Mouse (Mus musculus) neural tube, embryonic 11.5 days (tissue): ENCODE data around the gene Lamtor4. TPM values are rescaled to one million over a fixed set of nuclear protein-coding genes. Genes with fewer than 3 reads are reported as not detected.

Experiments
- ATAC-seq: fragments of 200-750 bp; cut with Nextera tagmentation; 2 replicates; pipeline ENCODE4 v1.8.0; 2017; ENCODE audit warnings: moderate number of reproducible peaks, mild to moderate bottlenecking, moderate TSS enrichment, moderate library complexity; ENCODE audit not compliant: insufficient read depth, low FRiP score, low TSS enrichment
- DNase-seq: peaks from one replicate; pipeline ENCODE4 v3.0.0-alpha.2; 2015; ENCODE audit warnings: low spot score
- H3K27ac ChIP-seq: fragments of 300-500 bp; sonication (generic); 2 replicates; pipeline ENCODE4 v1.5.1; 2014; ENCODE audit warnings: low read depth, mild to moderate bottlenecking, low read length
- H3K27me3 ChIP-seq: fragments of 300-500 bp; sonication (generic); 2 replicates; pipeline ENCODE4 v1.6.1; 2014; ENCODE audit warnings: mild to moderate bottlenecking, low read length, mixed read lengths; ENCODE audit not compliant: control insufficient read depth, insufficient read depth
- H3K36me3 ChIP-seq: fragments of 300-500 bp; sonication (generic); 2 replicates; pipeline ENCODE4 v1.6.1; 2014; ENCODE audit warnings: mild to moderate bottlenecking, low read length, moderate library complexity, mixed read lengths; ENCODE audit not compliant: control insufficient read depth, insufficient read depth
- H3K4me1 ChIP-seq: fragments of 300-500 bp; sonication (generic); 2 replicates; pipeline ENCODE4 v1.6.1; 2014; ENCODE audit warnings: low read length, mixed read lengths; ENCODE audit not compliant: control insufficient read depth, insufficient read depth
- H3K4me2 ChIP-seq: fragments of 300-500 bp; sonication (generic); 2 replicates; pipeline ENCODE4 v1.6.1; 2014; ENCODE audit warnings: low read depth, mild to moderate bottlenecking, moderate library complexity
- H3K4me3 ChIP-seq: fragments of 300-500 bp; sonication (generic); 2 replicates; pipeline ENCODE4 v1.5.1; 2014; ENCODE audit warnings: low read depth, low read length
- H3K9ac ChIP-seq: fragments of 300-500 bp; sonication (generic); 2 replicates; pipeline ENCODE4 v1.6.1; 2014; ENCODE audit warnings: mild to moderate bottlenecking, low read length
- H3K9me3 ChIP-seq: fragments of 300-500 bp; sonication (generic); 2 replicates; pipeline ENCODE4 v1.6.1; 2016; ENCODE audit warnings: low read length; ENCODE audit not compliant: control insufficient read depth
- WGBS: fragments of 180-500 bp; shearing (Covaris S2); extraction: QIAGEN DNeasy Blood & Tissue Kit; methylation state at CpG from one replicate; pipeline ENCODE4 v1.1.7; 2014; 5-methylcytosine and 5-hydroxymethylcytosine counted together
- polyA plus RNA-seq: library from polyadenylated mRNA; unstranded; fragments of >200 nt; fragmentation: Nextera tagmentation; extraction: Ambion mirVana; gene quantifications from 2 replicates; pipeline ENCODE4 v1.2.1, GENCODE M21; 2014

Lamtor4 gene
- polyA plus RNA-seq, 1 experiment from 2014 or later, result 53.5 TPM

GRCm38 (mm10) chr5:138256966-138257584, 1.8 kb downstream of the Lamtor4 start:
- Histone ChIP-seq H3K4me2 (no peak overlapping the region), H3K36me3 (peaks cover 17% of the 10 kb centered on the region), H3K27ac (no peak overlapping the region), H3K27me3 (no peaks in the 10 kb centered on the region), H3K4me1 (peaks cover 7% of the 10 kb centered on the region), H3K4me3 (no peak overlapping the region), H3K9me3 (no peaks in the 10 kb centered on the region), H3K9ac (no peak overlapping the region)
- ATAC-seq (no peak), DNase-seq (no peak)
- 92% methylated on average over 10 of the region's 10 CpGs for WGBS

GRCm38 (mm10) chr5:138257585-138257978, 2.3 kb downstream of the Lamtor4 start:
- DNase-seq (no peak), ATAC-seq (no peak)
- Histone ChIP-seq H3K9ac (no peak overlapping the region), H3K4me2 (no peak overlapping the region), H3K4me3 (no peak overlapping the region), H3K27ac (no peak overlapping the region), H3K4me1 (peaks cover 9% of the 10 kb centered on the region), H3K9me3 (no peaks in the 10 kb centered on the region), H3K27me3 (no peaks in the 10 kb centered on the region), H3K36me3 (peaks cover 17% of the 10 kb centered on the region)
- WGBS, result 96% methylated on average over 4 of the region's 4 CpGs

- Histone ChIP-seq H3K36me3 (peaks cover 17% of the 10 kb centered on the region), H3K4me2 (no peak overlapping the region)
- 88% methylated on average over 3 of the region's 3 CpGs for WGBS
These were observed 2.8 kb downstream of the Lamtor4 start for GRCm38 (mm10) chr5:138258078-138258477.

GRCm38 (mm10) chr5:138258542-138258941, 3.3 kb downstream of the Lamtor4 start:
- WGBS, result 81% methylated on average over 6 of the region's 6 CpGs
- Histone ChIP-seq H3K9ac (no peak overlapping the region), H3K4me1 (peaks cover 16% of the 10 kb centered on the region), H3K4me3 (no peak overlapping the region), H3K27me3 (no peaks in the 10 kb centered on the region), H3K36me3 (peaks cover 17% of the 10 kb centered on the region), H3K4me2 (no peak overlapping the region), H3K27ac (no peak overlapping the region), H3K9me3 (no peaks in the 10 kb centered on the region)
- DNase-seq (no peak), ATAC-seq (no peak)

More at GRCm38 (mm10) chr5:138258078-138258477, 2.8 kb downstream of the Lamtor4 start:
- H3K27ac ChIP-seq, result no peak overlapping the region
- H3K4me3 ChIP-seq, result no peak overlapping the region
- no peaks in the 10 kb centered on the region for H3K27me3 ChIP-seq
- ATAC-seq (no peak), DNase-seq (no peak)
- H3K4me1 ChIP-seq, result peaks cover 14% of the 10 kb centered on the region
- H3K9ac ChIP-seq, result no peak overlapping the region
- H3K9me3 ChIP-seq, result no peaks in the 10 kb centered on the region

GRCm38 (mm10) chr5:138258993-138259392, 3.7 kb downstream of the Lamtor4 start:
- 50% methylated on average over 7 of the region's 7 CpGs for WGBS
- no peak overlapping the region for H3K4me3 ChIP-seq
- DNase-seq, result no peak
- no peaks in the 10 kb centered on the region for H3K9me3 ChIP-seq
- no peak overlapping the region for H3K27ac ChIP-seq
- H3K27me3 ChIP-seq, result no peaks in the 10 kb centered on the region
- no peak overlapping the region for H3K9ac ChIP-seq
- H3K4me1 ChIP-seq, result peaks cover 16% of the 10 kb centered on the region
- peaks cover 17% of the 10 kb centered on the region for H3K36me3 ChIP-seq
- H3K4me2 ChIP-seq, result no peak overlapping the region
- ATAC-seq, result no peak

GRCm38 (mm10) chr5:138260051-138260450, 4.8 kb downstream of the Lamtor4 start:
- Histone ChIP-seq H3K27me3 (no peaks in the 10 kb centered on the region), H3K9ac (no peak overlapping the region), H3K4me3 (no peak overlapping the region), H3K4me2 (no peak overlapping the region), H3K27ac (no peak overlapping the region), H3K36me3 (peaks cover 17% of the 10 kb centered on the region), H3K9me3 (no peaks in the 10 kb centered on the region), H3K4me1 (peaks cover 22% of the 10 kb centered on the region)
- ATAC-seq (no peak), DNase-seq (no peak)
- 80% methylated on average over 10 of the region's 10 CpGs for WGBS

- Histone ChIP-seq H3K4me1 (peaks cover 22% of the 10 kb centered on the region), H3K4me3 (no peak overlapping the region), H3K27ac (no peak overlapping the region), H3K9ac (no peak overlapping the region), H3K9me3 (no peaks in the 10 kb centered on the region), H3K36me3 (peaks cover 17% of the 10 kb centered on the region), H3K4me2 (no peak overlapping the region), H3K27me3 (no peaks in the 10 kb centered on the region)
- ATAC-seq (no peak), DNase-seq (no peak)
- WGBS, result 93% methylated on average over 11 of the region's 11 CpGs
These were observed 5.6 kb downstream of the Lamtor4 start for GRCm38 (mm10) chr5:138260834-138261233.

GRCm38 (mm10) chr5:138262001-138262400, 6.7 kb downstream of the Lamtor4 start:
- Histone ChIP-seq H3K4me1 (peaks cover 15% of the 10 kb centered on the region), H3K4me2 (no peak overlapping the region; the same call in 1 of the 2 replicates), H3K9me3 (no peaks in the 10 kb centered on the region), H3K27me3 (no peaks in the 10 kb centered on the region), H3K4me3 (no peak overlapping the region), H3K36me3 (peaks cover 17% of the 10 kb centered on the region), H3K27ac (no peak overlapping the region), H3K9ac (peak overlapping the region; percentile 18; the same call in 1 of the 2 replicates)
- no peak for ATAC-seq
- no peak for DNase-seq
- WGBS, result 81% methylated on average over 4 of the region's 4 CpGs

- Histone ChIP-seq H3K9ac (peak overlapping the region; percentile 87), H3K4me3 (peak overlapping the region; percentile 89), H3K27me3 (no peaks in the 10 kb centered on the region), H3K4me1 (peaks cover 15% of the 10 kb centered on the region), H3K4me2 (peak overlapping the region; percentile 84), H3K27ac (no peak overlapping the region), H3K36me3 (peaks cover 17% of the 10 kb centered on the region), H3K9me3 (no peaks in the 10 kb centered on the region)
- no peak for DNase-seq
- ATAC-seq, result no peak
- WGBS, result 68% methylated on average over 18 of the region's 18 CpGs
These were observed 7.4 kb downstream of the Lamtor4 start for GRCm38 (mm10) chr5:138262582-138263240.
